Mouse (Mus musculus): ENCODE data around the gene Uck2. TPM values are rescaled to one million over a fixed set of nuclear protein-coding genes. Genes with fewer than 3 reads are reported as not detected.

The Uck2 gene
- polyA plus RNA-seq, 1 experiment: 160 TPM

DNA sequence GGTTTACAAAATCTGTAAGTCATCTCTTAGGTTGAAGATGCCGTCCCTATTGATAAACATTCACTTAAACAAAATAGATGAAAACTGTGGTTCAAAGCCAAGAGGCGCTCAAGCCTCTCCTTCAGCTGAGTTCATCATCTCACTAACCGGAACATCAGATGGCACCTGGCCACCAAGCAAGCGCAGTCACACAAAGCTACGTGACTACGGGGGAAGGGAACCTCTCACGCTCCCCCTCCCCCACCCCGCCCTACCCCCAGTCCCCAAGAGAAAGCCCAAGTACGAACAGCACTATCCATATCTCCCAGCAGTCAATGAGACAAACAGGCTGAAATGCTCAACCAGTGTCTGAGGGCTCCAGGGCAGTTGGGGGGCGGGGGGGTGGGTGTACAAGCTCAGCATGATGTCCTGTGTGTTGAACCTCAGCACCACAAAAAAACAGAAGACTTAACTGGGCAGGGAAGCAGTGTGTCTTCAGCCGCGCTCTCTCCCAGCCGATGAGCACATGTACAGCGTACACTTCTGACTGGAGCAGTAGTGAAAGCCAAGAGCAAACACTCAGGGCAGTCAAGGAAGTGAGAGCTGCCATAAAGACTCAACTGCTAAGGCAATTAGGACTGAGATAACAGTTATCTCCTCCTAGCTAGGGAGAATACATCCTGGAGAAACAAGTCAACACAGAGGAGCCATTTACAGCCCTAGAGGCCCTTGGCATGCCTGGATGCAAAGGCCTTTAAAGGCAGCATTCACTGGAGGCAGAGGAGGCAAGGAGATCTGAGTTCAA is 11.5 kb downstream of the Uck2 start:
- H3K36me3 ChIP-seq (ENCODE audit: control insufficient read depth, insufficient read depth, low read length): no peaks in the 10 kb centered on the region; the same call in 1 of the 2 replicates
- H3K27me3 ChIP-seq (ENCODE audit: control insufficient read depth, insufficient read depth, low read length): no peaks in the 10 kb centered on the region
- H3K4me3 ChIP-seq (ENCODE audit: control insufficient read depth, low read depth, low read length): no peak overlapping the region
- H3K4me1 ChIP-seq (ENCODE audit: control insufficient read depth, insufficient read depth, low read length): no peaks in the 10 kb centered on the region
- TF ChIP-seq CTCF (IDR thresholded peaks at IDR 0.05; ENCODE audit: control insufficient read depth, insufficient read depth, insufficient replicate concordance, low read depth, low read length) (no peak), POLR2A (IDR thresholded peaks at IDR 0.05; ENCODE audit: control insufficient read depth, low read depth, low read length) (no peak)
- H3K27ac ChIP-seq (ENCODE audit: control insufficient read depth, insufficient read depth, low read depth, low read length): no peak overlapping the region

GRCm38 (mm10) chr1:167271841-167272240 is 13.3 kb downstream of the Uck2 start:
- Histone ChIP-seq H3K27ac (ENCODE audit: control insufficient read depth, insufficient read depth, low read depth, low read length) (no peak overlapping the region), H3K4me3 (ENCODE audit: control insufficient read depth, low read depth, low read length) (no peak overlapping the region), H3K4me1 (ENCODE audit: control insufficient read depth, insufficient read depth, low read length) (no peaks in the 10 kb centered on the region), H3K27me3 (ENCODE audit: control insufficient read depth, insufficient read depth, low read length) (no peaks in the 10 kb centered on the region), H3K36me3 (ENCODE audit: control insufficient read depth, insufficient read depth, low read length) (no peaks in the 10 kb centered on the region; the same call in 1 of the 2 replicates)
- TF ChIP-seq CTCF (IDR thresholded peaks at IDR 0.05; ENCODE audit: control insufficient read depth, insufficient read depth, insufficient replicate concordance, low read depth, low read length): no peak
- no peak for TF ChIP-seq POLR2A (IDR thresholded peaks at IDR 0.05; ENCODE audit: control insufficient read depth, low read depth, low read length)

DNA sequence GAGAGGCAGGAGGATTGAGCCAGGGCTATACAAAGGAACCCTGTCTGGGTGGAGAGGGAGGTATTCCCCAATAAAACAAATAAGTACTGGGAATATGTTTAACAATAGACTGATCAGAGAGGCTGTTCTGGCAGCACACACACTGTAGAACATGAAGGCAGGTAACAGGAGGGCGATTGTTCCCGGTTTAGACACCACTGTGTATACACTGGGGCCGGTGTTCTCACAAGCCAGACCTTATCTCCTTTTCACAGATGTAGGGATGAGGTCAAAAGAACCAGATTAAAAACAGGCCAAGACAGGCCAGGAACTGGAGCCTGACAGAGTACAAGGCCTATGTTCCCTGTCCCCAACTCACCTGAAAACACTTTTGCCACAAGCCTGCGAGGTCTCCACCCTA is 13.8 kb downstream of the Uck2 start:
- H3K27ac ChIP-seq (ENCODE audit: control insufficient read depth, insufficient read depth, low read depth, low read length): no peak overlapping the region
- no peaks in the 10 kb centered on the region; the same call in 1 of the 2 replicates for H3K36me3 ChIP-seq (ENCODE audit: control insufficient read depth, insufficient read depth, low read length)
- H3K27me3 ChIP-seq (ENCODE audit: control insufficient read depth, insufficient read depth, low read length): no peaks in the 10 kb centered on the region
- no peak overlapping the region for H3K4me3 ChIP-seq (ENCODE audit: control insufficient read depth, low read depth, low read length)
- no peaks in the 10 kb centered on the region for H3K4me1 ChIP-seq (ENCODE audit: control insufficient read depth, insufficient read depth, low read length)
- no peak for TF ChIP-seq POLR2A (IDR thresholded peaks at IDR 0.05; ENCODE audit: control insufficient read depth, low read depth, low read length)

- no peak overlapping the region for H3K4me3 ChIP-seq (ENCODE audit: control insufficient read depth, low read depth, low read length)
- no peaks in the 10 kb centered on the region; the same call in 1 of the 2 replicates for H3K36me3 ChIP-seq (ENCODE audit: control insufficient read depth, insufficient read depth, low read length)
- H3K27me3 ChIP-seq (ENCODE audit: control insufficient read depth, insufficient read depth, low read length): no peaks in the 10 kb centered on the region
- no peak overlapping the region for H3K27ac ChIP-seq (ENCODE audit: control insufficient read depth, insufficient read depth, low read depth, low read length)
- TF ChIP-seq POLR2A (IDR thresholded peaks at IDR 0.05; ENCODE audit: control insufficient read depth, low read depth, low read length): no peak
- no peak for TF ChIP-seq CTCF (IDR thresholded peaks at IDR 0.05; ENCODE audit: control insufficient read depth, insufficient read depth, insufficient replicate concordance, low read depth, low read length)
- no peaks in the 10 kb centered on the region for H3K4me1 ChIP-seq (ENCODE audit: control insufficient read depth, insufficient read depth, low read length)
These were observed 14.6 kb downstream of the Uck2 start for GRCm38 (mm10) chr1:167270342-167271111.

GRCm38 (mm10) chr1:167269856-167270270 is 15.3 kb downstream of the Uck2 start:
- Histone ChIP-seq H3K36me3 (ENCODE audit: control insufficient read depth, insufficient read depth, low read length) (no peaks in the 10 kb centered on the region; the same call in 1 of the 2 replicates), H3K27me3 (ENCODE audit: control insufficient read depth, insufficient read depth, low read length) (no peaks in the 10 kb centered on the region), H3K4me3 (ENCODE audit: control insufficient read depth, low read depth, low read length) (no peak overlapping the region), H3K4me1 (ENCODE audit: control insufficient read depth, insufficient read depth, low read length) (no peaks in the 10 kb centered on the region), H3K27ac (ENCODE audit: control insufficient read depth, insufficient read depth, low read depth, low read length) (no peak overlapping the region)
- TF ChIP-seq CTCF (IDR thresholded peaks at IDR 0.05; ENCODE audit: control insufficient read depth, insufficient read depth, insufficient replicate concordance, low read depth, low read length) (no peak), POLR2A (IDR thresholded peaks at IDR 0.05; ENCODE audit: control insufficient read depth, low read depth, low read length) (no peak)

DNA sequence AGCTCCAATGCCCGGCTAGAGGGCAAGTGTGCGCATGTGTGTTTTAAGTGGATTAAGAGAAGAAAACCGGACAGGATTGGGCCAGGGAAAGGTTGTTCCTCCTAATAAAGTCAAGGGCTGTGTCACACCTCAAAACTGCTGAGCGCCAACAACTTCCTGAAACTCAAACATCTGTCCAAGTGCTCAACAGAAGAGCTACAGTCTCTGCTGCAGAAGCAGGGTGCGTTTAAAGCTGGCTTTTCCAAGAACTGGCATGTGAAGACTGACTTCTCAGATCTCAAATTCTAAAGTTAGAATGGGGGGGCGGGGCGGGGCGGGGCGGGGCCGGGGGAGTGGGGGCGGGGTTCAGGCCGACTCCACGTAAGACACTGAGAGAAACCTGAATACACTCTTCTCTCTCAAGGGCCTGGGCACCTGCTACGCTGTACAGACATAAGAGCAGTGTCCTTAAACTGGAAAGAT is 15.7 kb downstream of the Uck2 start:
- no peak overlapping the region for H3K4me3 ChIP-seq (ENCODE audit: control insufficient read depth, low read depth, low read length)
- TF ChIP-seq CTCF (IDR thresholded peaks at IDR 0.05; ENCODE audit: control insufficient read depth, insufficient read depth, insufficient replicate concordance, low read depth, low read length) (no peak), POLR2A (IDR thresholded peaks at IDR 0.05; ENCODE audit: control insufficient read depth, low read depth, low read length) (no peak)
- no peaks in the 10 kb centered on the region for H3K4me1 ChIP-seq (ENCODE audit: control insufficient read depth, insufficient read depth, low read length)
- peak overlapping the region; percentile 12; the same call in 1 of the 2 replicates for H3K27ac ChIP-seq (ENCODE audit: control insufficient read depth, insufficient read depth, low read depth, low read length)
- H3K36me3 ChIP-seq (ENCODE audit: control insufficient read depth, insufficient read depth, low read length): no peaks in the 10 kb centered on the region; the same call in 1 of the 2 replicates
- no peaks in the 10 kb centered on the region for H3K27me3 ChIP-seq (ENCODE audit: control insufficient read depth, insufficient read depth, low read length)

DNA sequence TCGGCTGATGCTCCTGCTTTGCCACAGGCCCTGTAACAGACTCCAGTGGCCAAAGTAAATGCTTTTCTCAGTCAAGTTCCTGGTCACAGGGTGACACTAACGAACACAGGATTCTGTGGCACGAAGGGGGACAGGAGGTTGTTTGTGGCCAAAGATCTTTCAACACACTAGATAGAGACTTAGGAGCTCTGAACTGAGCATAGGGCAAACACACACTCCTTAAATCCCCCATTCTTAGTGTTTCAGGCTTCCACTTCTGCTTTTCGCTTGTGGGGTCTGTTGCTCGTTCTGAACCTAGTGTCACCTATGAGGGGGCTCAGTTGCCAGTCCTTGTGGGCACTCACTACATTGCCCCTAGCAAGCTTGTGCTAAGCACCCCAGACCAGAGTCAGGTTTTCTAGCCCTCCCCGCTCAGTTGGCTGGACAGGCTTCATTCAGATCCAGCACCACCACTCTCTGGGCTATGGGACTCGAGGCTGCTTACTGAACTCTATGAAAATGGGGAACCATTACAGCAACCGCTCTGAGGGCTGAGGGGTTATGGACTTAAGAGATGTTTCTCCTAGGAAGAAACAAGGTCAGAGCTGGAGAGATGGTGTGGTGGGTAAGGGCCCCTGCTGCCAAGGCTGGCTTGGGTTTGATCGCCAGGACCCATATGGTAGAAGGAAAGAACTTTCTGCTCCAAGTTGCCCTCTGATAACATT is 16.6 kb downstream of the Uck2 start:
- Histone ChIP-seq H3K4me1 (ENCODE audit: control insufficient read depth, insufficient read depth, low read length) (no peaks in the 10 kb centered on the region), H3K4me3 (ENCODE audit: control insufficient read depth, low read depth, low read length) (no peak overlapping the region), H3K36me3 (ENCODE audit: control insufficient read depth, insufficient read depth, low read length) (no peaks in the 10 kb centered on the region; the same call in 1 of the 2 replicates), H3K27me3 (ENCODE audit: control insufficient read depth, insufficient read depth, low read length) (no peaks in the 10 kb centered on the region), H3K27ac (ENCODE audit: control insufficient read depth, insufficient read depth, low read depth, low read length) (no peak overlapping the region)
- TF ChIP-seq CTCF (IDR thresholded peaks at IDR 0.05; ENCODE audit: control insufficient read depth, insufficient read depth, insufficient replicate concordance, low read depth, low read length) (no peak), POLR2A (IDR thresholded peaks at IDR 0.05; ENCODE audit: control insufficient read depth, low read depth, low read length) (no peak)
